Mouse (Mus musculus) G1E (cell line): ENCODE results near the gene Pde10a.

ENCODE experiments used
- CTCF ChIP-seq: IDR thresholded peaks from 2 replicates; pipeline ENCODE4 v1.5.1; 2012; ENCODE audit warnings: low read depth, low read length, inconsistent platforms, mixed read lengths
- GATA1 ChIP-seq: IDR thresholded peaks from 2 replicates; pipeline ENCODE4 v1.6.1; 2012; ENCODE audit warnings: borderline replicate concordance, low read length, inconsistent platforms, mixed read lengths
- GATA2 ChIP-seq: IDR thresholded peaks from 2 replicates; pipeline ENCODE4 v1.6.1; 2012; ENCODE audit warnings: low read depth, low read length, inconsistent platforms, borderline replicate concordance
- POLR2AphosphoS5 ChIP-seq: IDR thresholded peaks from 2 replicates; pipeline ENCODE4 v1.6.1; 2012; ENCODE audit warnings: low read depth, low read length, inconsistent platforms; ENCODE audit not compliant: insufficient replicate concordance
- TAL1 ChIP-seq: conservative IDR thresholded peaks from 2 replicates; pipeline ENCODE4 v1.6.1; 2012; ENCODE audit warnings: low read depth, low read length, inconsistent platforms, mixed read lengths

- TF ChIP-seq CTCF = no peak
- no peak for TF ChIP-seq POLR2AphosphoS5
- TF ChIP-seq GATA1 = no peak
- TF ChIP-seq TAL1 = no peak
- TF ChIP-seq GATA2 = no peak
These were observed 326.7 kb downstream of the Pde10a start for GRCm38 (mm10) chr17:8851846-8852245.
